Mouse (Mus musculus): ENCODE measurements around the gene Il16. TPM values are rescaled to one million over a fixed set of nuclear protein-coding genes. Genes with fewer than 3 reads are reported as not detected.
A peak's percentile ranks its signal among the peaks of the same experiment; 100 is the strongest.

Il16 gene
- total and polyA plus RNA-seq, 2 experiments from 2014 or later: 1.2 to 3.1 TPM

DNA sequence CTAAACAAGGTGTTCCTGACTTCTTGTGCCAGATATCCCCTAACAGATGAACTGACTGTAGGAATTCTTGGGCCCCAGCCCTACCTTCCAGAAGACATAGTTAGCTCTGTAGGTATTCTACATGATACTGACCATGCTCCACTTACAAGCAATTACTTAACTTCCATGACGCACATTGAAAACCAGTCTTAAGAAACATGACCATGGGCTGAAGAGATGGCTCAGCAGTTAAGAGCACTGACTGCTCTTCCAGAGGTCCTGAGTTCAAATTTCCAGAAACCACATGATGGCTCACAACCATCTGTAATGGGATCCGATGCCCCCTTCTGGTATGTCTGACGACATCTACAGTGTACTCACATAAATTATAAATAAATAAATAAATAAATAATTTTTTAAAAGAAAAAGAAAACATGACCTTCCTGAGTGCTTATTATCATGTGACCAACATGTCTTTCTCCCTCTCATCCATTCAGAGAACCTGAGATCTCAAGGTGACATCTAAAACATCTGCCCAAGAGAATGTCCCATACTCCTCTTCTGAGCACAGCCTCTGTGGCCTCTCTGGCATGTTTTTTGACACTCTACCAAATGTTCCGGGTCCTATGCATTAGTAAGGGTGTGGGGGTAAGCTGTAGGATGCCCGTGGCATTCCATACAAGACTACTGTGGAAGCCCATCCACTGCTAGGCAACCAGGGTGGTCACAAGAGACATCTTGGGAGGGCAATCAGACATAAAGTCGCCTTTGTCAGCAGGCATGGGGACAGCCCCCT lies 9.0 kb downstream of the Il16 start:
- TF ChIP-seq CTCF (IDR thresholded peaks at IDR 0.05; ENCODE audit: low read depth): no peak
- Histone ChIP-seq H3K4me3 (ENCODE audit: low read depth, low read length) (no peak overlapping the region), H3K27me3 (ENCODE audit: insufficient read depth, low read length) (no peaks in the 10 kb centered on the region), H3K9ac (no peak overlapping the region), H3K4me2 (ENCODE audit: low read depth) (no peak overlapping the region), H3K27ac (ENCODE audit: low read depth, low read length) (no peak overlapping the region), H3K9me3 (ENCODE audit: low read length) (no peaks in the 10 kb centered on the region), H3K36me3 (ENCODE audit: insufficient read depth) (no peaks in the 10 kb centered on the region), H3K4me1 (ENCODE audit: insufficient read depth) (no peaks in the 10 kb centered on the region)
- WGBS: 85% methylated on average over 6 of the region's 6 CpGs
- DNase-seq (no peak), ATAC-seq (no peak)

DNA sequence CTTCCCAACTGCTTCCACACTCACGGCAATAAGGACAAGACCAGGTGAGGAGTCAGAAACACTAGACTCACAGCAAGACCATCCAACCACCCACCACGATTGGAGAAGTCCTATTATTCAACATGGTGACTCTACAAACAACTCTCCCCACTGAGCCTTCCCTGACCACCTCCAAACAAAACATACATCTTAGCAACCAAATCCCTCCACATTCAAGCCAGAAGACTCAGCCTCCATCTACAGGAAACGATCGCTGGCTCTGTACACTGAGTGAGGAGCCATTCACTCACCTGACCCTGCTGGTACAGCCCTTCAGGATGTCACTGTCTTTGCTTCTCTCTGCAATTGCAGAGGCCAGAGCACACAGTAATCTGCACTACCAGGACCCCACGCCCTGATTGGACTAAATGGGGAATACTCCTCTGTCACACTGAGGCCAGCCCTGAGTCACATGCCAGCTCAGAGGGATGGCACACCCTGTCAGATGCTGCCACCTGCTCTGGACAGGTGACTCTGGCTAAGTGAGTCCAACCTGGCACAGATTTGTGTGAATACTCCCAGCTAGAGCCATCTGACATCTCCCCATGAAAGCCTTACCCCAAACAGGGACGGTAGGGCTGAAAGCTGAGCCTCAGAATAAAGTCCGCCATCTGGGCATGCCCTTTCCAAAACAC lies 10.3 kb downstream of the Il16 start:
- no peak overlapping the region for H3K4me2 ChIP-seq (ENCODE audit: low read depth)
- TF ChIP-seq CTCF (IDR thresholded peaks at IDR 0.05; ENCODE audit: low read depth): no peak
- H3K4me3 ChIP-seq (ENCODE audit: low read depth, low read length): no peak overlapping the region
- H3K36me3 ChIP-seq (ENCODE audit: insufficient read depth): no peaks in the 10 kb centered on the region
- DNase-seq: no peak
- no peak for ATAC-seq
- H3K27ac ChIP-seq (ENCODE audit: low read depth, low read length): no peak overlapping the region
- no peaks in the 10 kb centered on the region for H3K9me3 ChIP-seq (ENCODE audit: low read length)
- no peak overlapping the region for H3K9ac ChIP-seq
- no peaks in the 10 kb centered on the region for H3K27me3 ChIP-seq (ENCODE audit: insufficient read depth, low read length)
- H3K4me1 ChIP-seq (ENCODE audit: insufficient read depth): no peaks in the 10 kb centered on the region
- WGBS: 86% methylated on average over 7 of the region's 7 CpGs

DNA sequence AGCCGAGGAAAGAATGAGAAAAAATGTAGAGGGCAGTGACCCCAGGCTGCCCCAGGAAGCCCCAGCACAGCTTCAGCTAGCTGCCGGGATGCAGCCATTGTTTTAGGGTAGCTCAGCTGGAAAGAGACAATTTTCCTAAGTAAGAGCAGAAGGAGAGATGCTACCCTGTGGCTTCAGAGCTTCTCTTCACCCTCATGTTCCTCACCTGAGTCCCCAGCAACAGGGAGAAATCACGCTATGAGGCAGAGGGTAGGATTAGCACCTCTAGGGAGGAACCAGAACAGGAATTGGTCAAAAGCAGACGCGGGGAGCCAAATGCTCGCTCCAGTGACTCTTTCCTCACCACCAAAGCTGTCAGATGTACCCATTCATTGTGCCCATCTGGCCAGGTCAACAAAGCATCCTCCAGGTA lies 10.8 kb downstream of the Il16 start:
- H3K4me2 ChIP-seq (ENCODE audit: low read depth): no peak overlapping the region
- no peak for DNase-seq
- H3K9ac ChIP-seq: no peak overlapping the region
- no peaks in the 10 kb centered on the region for H3K4me1 ChIP-seq (ENCODE audit: insufficient read depth)
- ATAC-seq: no peak
- H3K9me3 ChIP-seq (ENCODE audit: low read length): no peaks in the 10 kb centered on the region
- WGBS: 69% methylated on average over 6 of the region's 6 CpGs
- no peak for TF ChIP-seq CTCF (IDR thresholded peaks at IDR 0.05; ENCODE audit: low read depth)
- no peak overlapping the region for H3K4me3 ChIP-seq (ENCODE audit: low read depth, low read length)
- H3K27ac ChIP-seq (ENCODE audit: low read depth, low read length): no peak overlapping the region
- H3K36me3 ChIP-seq (ENCODE audit: insufficient read depth): no peaks in the 10 kb centered on the region
- H3K27me3 ChIP-seq (ENCODE audit: insufficient read depth, low read length): no peaks in the 10 kb centered on the region

- H3K27me3 ChIP-seq (ENCODE audit: insufficient read depth, low read length): no peaks in the 10 kb centered on the region
- no peak for TF ChIP-seq CTCF (IDR thresholded peaks at IDR 0.05; ENCODE audit: low read depth)
- no peak overlapping the region for H3K27ac ChIP-seq (ENCODE audit: low read depth, low read length)
- H3K4me2 ChIP-seq (ENCODE audit: low read depth): no peak overlapping the region
- no peaks in the 10 kb centered on the region for H3K36me3 ChIP-seq (ENCODE audit: insufficient read depth)
- H3K4me3 ChIP-seq (ENCODE audit: low read depth, low read length): no peak overlapping the region
- H3K4me1 ChIP-seq (ENCODE audit: insufficient read depth): no peaks in the 10 kb centered on the region
- no peak overlapping the region for H3K9ac ChIP-seq
- DNase-seq: no peak
- no peak for ATAC-seq
- WGBS: 94% methylated on average over 3 of the region's 3 CpGs
- no peaks in the 10 kb centered on the region for H3K9me3 ChIP-seq (ENCODE audit: low read length)
These were observed 11.3 kb downstream of the Il16 start for GRCm38 (mm10) chr7:83734246-83734645.

DNA sequence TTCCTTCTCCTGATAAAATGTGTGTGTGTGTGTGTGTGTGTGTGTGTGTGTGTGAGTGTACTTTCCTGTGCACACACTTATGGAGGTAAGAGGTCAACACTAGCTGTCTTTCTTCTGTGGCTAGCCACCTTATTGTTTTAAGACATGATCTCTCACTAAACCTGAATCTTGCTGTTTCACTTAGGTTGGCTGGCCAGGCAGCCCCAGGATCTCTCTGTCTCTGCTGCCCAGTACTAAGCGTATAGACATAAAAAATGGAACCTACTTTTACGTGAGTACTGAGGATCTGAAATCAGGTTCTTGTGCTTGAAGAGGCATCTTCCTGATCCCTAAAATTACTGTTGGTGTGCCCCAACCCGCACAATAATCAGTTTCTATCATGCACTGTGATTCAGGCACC lies 12.7 kb downstream of the Il16 start:
- Histone ChIP-seq H3K4me3 (ENCODE audit: low read depth, low read length) (no peak overlapping the region), H3K36me3 (ENCODE audit: insufficient read depth) (no peaks in the 10 kb centered on the region), H3K4me2 (ENCODE audit: low read depth) (no peak overlapping the region), H3K9me3 (ENCODE audit: low read length) (no peaks in the 10 kb centered on the region), H3K9ac (no peak overlapping the region), H3K27ac (ENCODE audit: low read depth, low read length) (no peak overlapping the region), H3K27me3 (ENCODE audit: insufficient read depth, low read length) (no peaks in the 10 kb centered on the region), H3K4me1 (ENCODE audit: insufficient read depth) (no peaks in the 10 kb centered on the region)
- no peak for DNase-seq
- no peak for TF ChIP-seq CTCF (IDR thresholded peaks at IDR 0.05; ENCODE audit: low read depth)
- WGBS: 91% methylated on average over 3 of the region's 3 CpGs
- no peak for ATAC-seq

DNA sequence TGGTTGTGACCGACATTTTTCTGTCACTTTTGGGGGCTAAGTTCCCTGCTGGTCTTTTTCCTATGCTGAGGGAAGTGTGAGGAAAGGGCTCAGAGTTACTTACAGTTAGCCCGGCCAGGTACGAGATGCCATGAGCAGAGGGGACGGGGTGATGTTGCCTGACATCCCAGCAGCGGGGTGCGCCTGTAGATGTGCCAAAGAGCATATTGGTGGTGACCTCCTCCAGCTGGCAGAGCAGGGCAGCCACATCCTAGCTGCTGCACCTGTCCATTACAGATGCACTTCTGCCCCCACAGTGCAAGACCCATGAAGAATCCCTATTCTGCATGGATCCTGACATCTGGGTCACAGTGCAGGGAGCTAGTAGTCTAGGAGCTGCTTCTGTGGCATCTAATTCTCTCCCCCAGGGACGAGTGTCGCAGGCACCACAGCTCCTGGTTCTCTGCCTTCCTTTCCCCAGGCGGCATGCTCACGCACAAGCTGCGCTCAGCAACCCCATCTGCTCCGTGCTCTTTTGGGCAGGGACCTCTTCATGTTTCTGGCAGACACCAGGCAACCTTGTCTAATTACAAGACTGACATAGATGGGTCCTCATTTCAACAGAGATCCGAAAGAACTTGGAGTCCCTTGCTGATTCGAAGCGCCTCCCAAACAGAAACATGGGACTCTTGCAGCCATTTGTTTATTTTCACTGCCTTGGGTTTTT lies 13.4 kb downstream of the Il16 start:
- Histone ChIP-seq H3K9ac (no peak overlapping the region), H3K27me3 (ENCODE audit: insufficient read depth, low read length) (no peaks in the 10 kb centered on the region), H3K4me1 (ENCODE audit: insufficient read depth) (no peaks in the 10 kb centered on the region), H3K4me3 (ENCODE audit: low read depth, low read length) (no peak overlapping the region), H3K4me2 (ENCODE audit: low read depth) (no peak overlapping the region), H3K27ac (ENCODE audit: low read depth, low read length) (no peak overlapping the region), H3K36me3 (ENCODE audit: insufficient read depth) (no peaks in the 10 kb centered on the region), H3K9me3 (ENCODE audit: low read length) (no peaks in the 10 kb centered on the region)
- WGBS: 72% methylated on average over 15 of the region's 15 CpGs
- DNase-seq (peak; percentile 57), ATAC-seq (peak; percentile 90)
- no peak for TF ChIP-seq CTCF (IDR thresholded peaks at IDR 0.05; ENCODE audit: low read depth)

DNA sequence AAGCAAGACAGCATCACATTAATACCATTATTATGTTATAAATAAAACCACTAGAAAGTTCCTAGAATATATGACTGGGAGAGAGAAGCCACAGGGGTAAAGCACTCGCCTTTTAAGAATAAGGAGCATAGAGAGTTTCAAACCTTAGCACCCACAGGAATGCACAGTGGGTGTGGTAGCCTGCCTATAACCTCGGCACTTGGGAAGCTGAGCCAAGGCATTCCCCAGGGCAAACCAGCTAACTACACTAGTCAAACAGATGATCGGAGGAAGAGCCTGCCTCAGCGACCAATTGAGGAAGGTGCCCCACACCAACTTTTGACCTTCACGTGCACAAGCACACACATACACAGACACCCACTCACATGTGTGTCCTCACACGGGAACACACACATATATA lies 14.2 kb downstream of the Il16 start:
- H3K4me1 ChIP-seq (ENCODE audit: insufficient read depth): no peaks in the 10 kb centered on the region
- H3K9me3 ChIP-seq (ENCODE audit: low read length): no peaks in the 10 kb centered on the region
- no peaks in the 10 kb centered on the region for H3K27me3 ChIP-seq (ENCODE audit: insufficient read depth, low read length)
- no peak for TF ChIP-seq CTCF (IDR thresholded peaks at IDR 0.05; ENCODE audit: low read depth)
- no peak overlapping the region for H3K27ac ChIP-seq (ENCODE audit: low read depth, low read length)
- no peak overlapping the region for H3K4me3 ChIP-seq (ENCODE audit: low read depth, low read length)
- no peak overlapping the region for H3K4me2 ChIP-seq (ENCODE audit: low read depth)
- no peak for DNase-seq
- no peak for ATAC-seq
- H3K36me3 ChIP-seq (ENCODE audit: insufficient read depth): no peaks in the 10 kb centered on the region
- 84% methylated on average over 6 of the region's 6 CpGs for WGBS
- H3K9ac ChIP-seq: no peak overlapping the region

Data from forebrain, postnatal 0 days (tissue).